Mouse (Mus musculus): ENCODE results near the gene Hspb2.
A peak's percentile ranks its signal among the peaks of the same experiment; 100 is the strongest.

Gene Hspb2

DNA sequence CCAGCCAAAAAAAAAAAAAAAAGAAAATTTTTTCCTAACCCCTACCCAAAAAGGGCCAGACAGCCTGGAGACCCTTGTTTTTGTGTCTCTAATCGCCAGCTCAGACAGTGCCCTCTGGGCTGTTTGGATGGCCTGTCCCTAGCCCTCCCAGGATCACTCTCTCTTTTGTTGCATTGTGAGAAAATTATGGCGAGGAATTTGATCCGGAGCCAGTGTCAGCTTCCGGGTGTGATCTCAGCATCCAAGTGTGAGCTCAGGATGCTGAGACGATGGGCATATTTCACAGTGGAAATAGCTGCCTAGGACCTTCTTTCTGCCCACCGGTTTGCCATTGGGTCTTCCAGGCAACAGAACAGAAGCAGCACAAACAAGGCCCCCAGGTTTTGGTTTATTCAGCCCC lies 1.4 kb downstream of the Hspb2 start:
- no peak for DNase-seq (ENCODE audit: low read depth, low spot score)

DNA sequence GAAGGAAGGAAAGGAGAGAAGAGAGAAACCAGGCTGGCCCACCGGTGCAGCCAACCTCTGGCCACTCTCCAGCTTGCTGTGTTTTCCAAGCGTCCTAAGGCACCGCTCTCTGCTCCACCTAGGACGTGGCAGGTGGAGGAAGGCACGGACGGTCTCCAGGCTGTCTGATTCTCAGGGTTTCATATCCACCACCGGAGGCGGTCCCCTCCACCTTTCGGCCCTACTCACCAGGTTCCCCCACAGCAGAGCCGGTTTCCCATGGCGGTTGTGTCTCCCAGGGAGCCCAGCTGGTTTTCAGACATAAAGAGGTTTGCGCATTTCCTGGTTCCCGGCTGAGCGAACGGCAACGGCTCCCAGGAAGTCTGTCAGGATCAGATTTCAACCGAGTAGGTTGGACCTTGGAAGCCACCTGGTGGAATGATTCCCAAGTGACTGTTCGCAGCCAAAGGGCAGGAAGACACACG lies 5.9 kb downstream of the Hspb2 start, which contains the start of gene 2310030G06Rik:
2310030G06Rik (minus strand) TSS at position 323 of the 464 bp plus-strand sequence.
- DNase-seq (ENCODE audit: low read depth, low spot score), result no peak

DNA sequence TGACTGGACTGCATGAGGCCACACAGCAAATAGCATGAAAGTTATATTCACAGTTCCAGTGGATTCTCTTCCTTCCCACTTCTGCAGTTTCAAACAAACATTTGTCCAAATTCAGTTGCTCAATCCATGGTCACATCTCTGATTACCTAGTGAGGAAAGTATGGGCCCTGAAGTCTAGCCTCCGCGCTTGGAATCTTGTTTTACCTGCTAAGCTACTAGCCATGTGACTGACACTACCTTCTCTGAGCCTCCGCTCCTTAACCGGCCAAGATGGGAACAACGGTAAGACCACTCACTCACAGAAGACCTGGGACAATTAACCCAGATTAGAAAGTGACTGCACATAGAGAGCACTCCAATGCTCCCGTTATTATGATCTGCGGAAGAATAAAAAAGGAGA lies 6.3 kb downstream of the Hspb2 start:
- no peak for DNase-seq (ENCODE audit: low read depth, low spot score)

DNA sequence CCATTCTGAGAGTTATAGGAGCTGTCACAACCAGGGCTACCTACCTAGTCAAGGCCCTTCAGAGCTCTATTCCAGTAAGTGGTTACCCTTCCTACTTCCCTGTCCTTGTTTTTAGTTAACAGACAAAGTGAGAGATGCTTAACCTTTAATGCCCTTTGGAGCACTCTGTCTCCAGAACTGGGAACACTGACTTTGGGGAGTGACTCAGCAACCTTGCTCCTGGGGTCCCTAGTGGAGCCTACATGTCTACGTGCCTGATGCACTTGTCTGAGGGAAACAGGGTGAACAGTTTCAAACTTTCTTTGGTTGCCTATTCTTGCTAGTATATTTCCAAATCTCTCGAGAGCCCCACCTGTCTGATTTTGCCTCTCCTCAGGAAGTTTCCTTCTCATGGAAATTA lies 9.4 kb downstream of the Hspb2 start:
- no peak for DNase-seq (ENCODE audit: low read depth, low spot score)

DNA sequence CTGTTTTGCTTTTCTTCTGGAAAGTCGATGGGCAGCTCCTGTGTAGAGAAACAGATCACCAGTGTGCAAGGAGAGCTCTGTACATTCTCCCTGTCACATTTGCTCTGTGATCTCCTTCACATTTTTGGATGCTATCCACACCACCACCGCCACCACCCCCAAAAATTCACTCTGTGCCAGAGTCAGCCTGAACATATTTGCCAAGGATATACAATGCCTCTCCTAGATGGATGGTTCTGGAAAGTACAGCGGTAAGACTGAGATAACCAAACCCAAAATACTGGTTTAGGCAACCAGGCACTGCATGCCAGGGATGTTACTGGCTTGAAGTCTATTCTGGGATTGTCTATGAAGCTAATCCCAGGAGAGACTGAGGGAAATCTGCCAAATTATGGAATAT lies 9.9 kb downstream of the Hspb2 start:
- DNase-seq (ENCODE audit: low read depth, low spot score), result no peak

DNA sequence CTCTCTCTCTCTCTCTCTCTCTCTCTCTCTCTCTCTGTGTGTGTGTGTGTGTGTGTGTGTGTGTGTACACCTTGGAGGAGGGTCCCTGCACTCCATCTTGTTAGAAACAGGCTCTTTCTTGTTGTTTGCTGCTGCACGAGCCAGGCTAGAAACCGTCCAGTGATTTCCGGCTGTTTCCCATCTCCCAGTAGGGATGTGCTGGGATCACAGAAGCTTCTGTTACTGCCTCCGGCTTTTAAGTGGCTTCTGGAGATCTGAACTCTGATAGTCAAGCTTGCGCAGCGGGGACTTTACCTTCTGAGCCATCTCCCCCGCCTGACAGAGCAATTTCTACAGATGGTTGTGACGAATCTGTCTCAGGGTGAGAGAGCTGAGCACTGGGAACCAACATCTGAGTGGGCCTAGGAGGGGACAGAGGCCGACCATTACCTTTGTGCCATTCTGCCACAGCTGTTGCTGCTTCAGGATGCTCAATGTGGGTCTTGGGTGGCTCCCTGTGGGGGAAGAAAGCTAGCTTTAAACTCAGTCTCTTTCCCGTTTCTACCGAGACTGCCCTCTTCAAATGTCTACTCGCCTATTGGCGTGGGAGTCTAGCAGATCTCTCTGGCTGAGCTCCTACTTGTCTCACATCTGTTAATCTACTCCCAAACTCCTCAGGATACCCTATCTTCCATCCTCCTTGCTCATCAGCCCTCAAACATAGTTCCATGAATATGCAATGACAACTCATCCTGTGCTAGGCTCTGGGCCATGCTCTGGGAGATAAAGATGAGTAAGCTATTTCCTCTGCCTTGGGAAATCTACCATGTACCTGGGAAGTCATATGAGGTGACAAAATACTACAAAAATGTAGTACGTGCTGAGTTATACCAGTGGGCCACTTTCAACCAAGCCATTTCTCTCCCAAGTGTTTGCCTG lies 11.0 kb downstream of the Hspb2 start:
- no peak for DNase-seq (ENCODE audit: low read depth, low spot score)

DNA sequence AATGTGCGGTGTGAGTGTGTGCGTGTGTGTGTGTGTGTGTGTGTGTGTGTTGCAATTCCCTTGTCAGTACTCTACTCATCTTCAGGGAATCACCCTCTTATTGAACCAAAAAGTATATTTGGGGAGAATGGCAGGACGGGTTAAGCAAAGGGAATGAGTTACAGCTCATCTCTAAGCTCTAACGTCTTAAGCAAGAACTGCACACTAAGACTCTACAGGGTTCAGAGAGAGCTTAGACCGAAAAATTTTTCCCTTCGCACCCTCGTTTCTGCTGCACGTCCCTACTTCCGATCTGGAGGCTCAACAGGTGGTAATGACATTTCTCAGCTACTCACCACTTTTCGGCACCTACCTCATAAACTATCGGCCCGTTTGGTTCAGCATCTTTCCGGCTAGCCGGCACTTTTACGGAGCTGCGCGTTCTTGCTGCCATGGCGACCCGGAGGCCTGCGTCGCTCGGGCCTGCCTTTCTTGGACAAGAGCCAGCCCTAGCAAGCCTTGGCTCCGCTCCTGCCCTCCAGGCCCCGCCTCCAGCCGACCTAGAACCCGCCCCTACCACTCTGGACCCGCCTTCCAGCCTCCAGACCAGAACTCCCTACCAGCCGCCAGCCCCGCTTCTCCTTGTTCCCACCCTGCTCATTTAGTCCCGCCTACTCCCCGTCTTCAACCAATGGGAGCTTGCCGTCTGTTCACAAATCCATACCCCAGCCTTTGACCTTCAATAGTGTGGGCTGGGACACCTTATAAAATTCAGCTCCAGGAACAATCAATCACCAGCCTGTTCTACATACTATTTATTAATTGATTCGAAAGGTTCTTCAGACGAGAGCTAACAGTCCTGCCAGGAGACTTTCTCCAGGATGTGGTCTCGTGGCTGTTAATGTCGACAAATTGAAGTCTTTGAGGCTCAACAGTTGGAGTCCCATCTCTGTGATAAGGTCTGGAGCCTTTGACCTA lies 13.0 kb downstream of the Hspb2 start, which contains the start of gene Dixdc1:
Dixdc1 (minus strand) TSS at position 604 of the 957 bp plus-strand sequence.
- DNase-seq (ENCODE audit: low read depth, low spot score), result peak; percentile 85

DNA sequence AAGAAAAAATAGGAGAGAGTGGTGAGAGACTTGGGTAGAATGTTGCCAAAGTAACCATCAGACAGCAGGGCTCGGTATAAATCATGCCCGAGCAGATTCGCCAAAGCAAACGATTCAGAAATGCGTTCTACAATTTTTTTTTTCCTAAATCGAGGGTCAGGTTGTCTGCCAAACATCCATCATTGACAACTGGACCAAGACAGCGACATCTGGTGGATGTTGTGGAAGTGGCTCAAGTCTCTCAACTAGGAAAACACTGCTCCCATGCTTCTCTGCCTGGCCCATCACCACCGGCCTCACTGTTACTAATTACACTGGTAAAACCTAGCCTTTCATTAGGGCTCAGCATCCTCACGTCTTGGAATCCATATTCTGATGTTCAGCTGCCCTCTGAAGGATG lies 17.2 kb downstream of the Hspb2 start:
- peak; percentile 20 for DNase-seq (ENCODE audit: low read depth, low spot score)

DNA sequence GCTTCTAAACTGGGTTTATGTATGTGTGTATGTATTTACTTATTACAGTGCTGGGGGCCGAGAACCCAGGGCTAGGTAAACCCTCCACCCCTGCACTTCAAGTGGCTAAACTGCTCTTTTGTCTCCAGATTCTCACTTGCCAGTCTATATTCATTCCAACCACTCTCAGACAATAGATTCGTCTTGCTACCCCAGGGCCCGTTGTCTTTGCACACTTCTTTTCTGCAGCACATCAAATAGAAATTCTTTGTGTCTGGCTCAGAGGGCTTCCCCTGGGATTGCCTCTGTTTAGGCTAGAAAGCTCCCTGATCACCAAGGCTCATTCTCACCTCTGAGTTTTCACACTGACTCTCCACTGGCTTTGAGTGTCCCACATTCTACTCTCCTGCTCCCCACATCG lies 19.6 kb downstream of the Hspb2 start:
- DNase-seq (ENCODE audit: low read depth, low spot score), result no peak

DNA sequence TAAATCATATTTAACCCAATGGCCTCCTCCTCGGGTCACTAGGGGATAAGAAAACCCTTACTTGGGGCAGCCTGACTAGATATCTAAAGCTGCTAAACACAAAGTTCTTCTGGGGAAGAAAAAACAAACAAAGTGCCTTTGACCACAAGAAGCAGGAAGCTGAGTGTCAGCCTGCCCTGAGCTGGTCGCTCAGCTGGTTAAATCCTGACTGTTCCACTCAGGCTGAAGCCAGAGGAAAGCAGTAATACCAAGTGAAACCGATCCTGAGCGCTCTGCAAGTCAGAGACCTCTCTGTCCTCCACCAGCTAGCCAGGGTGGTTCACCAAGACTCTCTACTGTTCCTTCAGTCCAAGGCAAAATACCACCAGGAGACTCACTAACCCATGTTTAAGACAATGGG lies 22.6 kb downstream of the Hspb2 start:
- DNase-seq (ENCODE audit: low read depth, low spot score), result no peak

DNA sequence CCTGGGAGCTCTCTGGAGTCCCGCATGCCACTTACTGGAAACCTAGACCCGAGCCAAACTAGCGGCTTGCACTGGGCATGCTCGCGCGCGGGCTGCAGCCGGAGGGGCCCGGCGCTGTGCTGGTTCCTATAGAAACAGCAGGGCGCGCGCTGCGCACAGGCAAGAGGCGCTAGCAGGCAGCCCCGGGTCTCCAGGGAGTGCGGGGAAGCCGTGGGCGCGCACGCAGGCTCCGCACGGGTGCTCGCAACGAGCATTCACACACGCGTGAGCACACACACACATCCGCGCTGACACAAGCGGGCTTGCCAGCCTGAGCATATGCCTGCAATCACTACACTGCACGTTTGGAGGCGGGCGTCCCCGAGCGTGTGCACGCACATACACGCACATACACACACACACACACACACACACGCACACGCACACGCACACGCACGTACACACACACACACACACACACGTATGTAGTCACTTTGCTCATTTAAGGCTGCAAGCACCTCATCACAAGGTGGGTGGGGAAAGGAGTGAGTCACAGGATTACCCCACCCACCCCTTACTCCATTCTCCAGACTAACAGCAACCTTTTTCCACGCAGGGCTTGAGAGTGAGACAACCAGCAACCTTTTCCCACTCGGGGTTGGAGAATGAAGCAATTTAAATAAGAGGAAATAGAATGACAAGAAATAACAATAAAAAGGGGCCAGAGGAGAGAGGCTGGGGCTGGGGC lies 24.1 kb downstream of the Hspb2 start:
- DNase-seq (ENCODE audit: low read depth, low spot score), result peak; percentile 25

DNA sequence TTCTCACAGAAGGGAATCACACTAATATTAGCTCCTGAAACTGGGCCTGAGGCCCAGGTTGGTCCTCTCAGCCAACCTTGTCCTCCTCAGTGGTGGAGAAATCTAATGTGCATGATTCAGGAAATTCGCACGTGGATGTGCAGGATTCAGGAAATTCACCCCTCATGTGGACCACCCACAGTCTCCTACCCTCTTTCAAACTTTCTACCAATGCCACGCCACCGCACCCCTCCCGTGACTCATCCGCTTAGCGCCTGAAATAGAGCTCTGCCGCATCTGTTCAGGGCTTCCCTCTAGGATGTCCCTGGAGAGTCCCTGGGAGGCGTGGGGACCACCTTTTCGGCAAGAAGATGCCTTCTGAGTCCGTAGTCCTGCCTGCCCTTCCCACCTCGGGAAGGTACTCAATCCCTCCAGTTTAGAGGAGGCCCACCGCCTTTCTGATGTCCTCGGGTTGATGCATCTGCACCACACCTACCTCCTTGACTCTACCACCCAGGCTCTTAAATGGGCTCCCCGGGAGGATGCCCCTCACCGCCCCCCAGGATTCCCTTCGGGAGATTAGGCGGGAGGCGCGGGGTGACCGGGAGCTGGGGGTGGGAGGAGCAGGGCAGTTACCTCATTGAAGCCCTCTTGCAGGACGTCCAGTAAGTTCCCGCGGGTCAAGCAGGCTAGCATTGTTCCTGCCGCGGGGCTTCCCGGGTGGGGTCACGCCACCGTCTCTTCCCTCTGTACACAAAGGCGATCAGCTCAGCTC lies 24.8 kb downstream of the Hspb2 start:
- no peak for DNase-seq (ENCODE audit: low read depth, low spot score)

DNA sequence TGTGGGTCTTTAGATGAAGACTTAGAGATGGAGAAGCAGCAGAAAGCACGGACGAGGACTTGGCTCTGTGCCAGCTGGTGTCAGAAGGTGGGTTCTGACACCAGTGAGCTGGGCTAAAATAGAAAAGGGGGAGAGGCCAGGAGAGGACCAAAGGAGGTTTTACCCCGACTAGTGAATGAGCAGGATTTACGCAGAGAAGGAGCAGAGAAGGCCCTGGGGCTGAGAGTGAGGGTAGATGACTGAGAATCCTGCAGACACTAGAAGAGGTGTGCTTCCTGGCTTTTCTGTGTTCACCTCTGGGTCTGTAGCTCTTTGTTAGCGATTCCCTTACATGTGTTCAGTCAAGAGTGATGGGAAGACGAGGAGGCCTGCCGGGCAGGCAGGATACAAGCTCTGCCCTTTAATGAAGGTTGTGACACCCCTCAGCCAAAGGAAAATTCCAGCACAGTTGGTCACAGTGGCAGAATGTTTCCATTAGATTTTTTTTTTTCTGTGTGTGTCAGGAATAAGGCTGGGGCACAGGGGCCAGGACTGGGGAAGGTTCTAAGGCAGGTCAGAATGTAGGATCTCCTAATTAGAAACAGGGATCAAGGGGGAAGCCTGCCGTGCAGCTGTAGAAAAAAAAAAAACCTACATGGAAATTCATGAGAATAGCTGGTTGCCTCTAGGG lies 26.1 kb downstream of the Hspb2 start:
- DNase-seq (ENCODE audit: low read depth, low spot score), result no peak

DNA sequence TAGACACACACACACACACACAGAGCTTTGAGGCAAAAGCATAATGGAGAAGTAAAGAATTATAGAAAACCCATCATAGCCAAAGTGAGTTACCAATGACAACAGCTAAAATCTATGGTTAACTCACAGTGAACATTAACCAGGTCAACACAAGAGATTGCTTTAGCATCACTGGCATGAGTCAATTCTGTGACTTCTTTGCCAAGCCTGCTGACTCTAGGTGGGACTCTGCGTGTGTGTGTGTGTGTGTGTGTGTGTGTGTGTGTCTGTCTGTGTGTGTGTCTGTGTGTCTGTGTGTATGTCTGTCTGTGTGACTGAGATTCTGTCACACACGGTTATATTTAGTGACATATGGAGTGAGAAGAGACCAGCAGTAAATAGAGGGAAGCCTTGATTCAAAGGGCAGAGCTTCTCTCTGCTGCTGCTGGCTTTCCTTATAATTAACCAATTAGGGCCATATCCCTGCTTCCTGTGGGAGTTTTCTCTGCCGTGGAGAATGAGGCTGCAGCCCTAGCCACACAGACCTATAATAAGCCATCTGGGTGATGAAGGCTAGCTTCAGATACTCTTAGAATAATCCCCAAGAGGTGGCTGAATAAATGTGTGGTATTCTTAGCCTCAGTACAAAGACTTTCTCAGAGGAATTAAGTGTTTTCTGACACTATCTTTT lies 27.4 kb downstream of the Hspb2 start:
- DNase-seq (ENCODE audit: low read depth, low spot score), result no peak

DNA sequence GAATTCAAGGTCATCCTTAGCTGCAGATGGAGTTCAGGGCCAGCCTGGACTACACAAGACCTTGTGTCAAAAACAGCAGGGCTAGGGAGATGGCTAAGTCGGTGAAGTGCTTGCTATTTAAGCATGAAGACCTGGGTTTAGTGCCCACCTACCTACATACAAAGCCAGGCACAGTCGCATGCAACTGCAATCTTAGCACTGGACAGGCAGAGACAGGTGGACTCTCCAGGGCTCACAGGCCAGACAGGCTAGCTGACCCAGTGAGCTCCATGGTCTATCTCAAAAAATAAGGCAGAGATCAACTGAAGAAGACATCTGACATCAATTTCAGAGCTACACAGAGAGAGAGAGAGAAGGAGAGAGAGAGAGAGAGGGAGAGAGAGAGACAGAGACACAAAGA lies 28.0 kb downstream of the Hspb2 start:
- DNase-seq (ENCODE audit: low read depth, low spot score), result no peak

DNA sequence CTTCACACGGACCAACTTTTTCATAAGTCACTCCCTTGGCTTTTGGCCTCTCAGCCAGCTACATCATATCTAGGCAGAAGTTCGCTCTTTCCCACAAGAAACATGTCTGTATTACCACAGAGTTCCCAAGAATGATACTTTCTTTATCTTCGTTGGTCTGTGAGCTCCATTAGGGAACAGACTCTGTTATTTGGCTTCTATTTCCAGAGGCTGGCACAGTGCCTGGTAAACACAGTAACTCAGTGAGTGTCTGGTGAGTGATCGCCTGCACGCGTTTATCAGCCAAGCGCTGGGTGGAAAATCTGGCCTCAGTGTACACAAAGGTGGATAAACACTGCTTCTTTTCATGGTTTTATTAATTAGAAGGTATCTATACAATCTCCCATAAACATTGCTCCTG lies 28.7 kb downstream of the Hspb2 start:
- DNase-seq (ENCODE audit: low read depth, low spot score), result no peak

DNA sequence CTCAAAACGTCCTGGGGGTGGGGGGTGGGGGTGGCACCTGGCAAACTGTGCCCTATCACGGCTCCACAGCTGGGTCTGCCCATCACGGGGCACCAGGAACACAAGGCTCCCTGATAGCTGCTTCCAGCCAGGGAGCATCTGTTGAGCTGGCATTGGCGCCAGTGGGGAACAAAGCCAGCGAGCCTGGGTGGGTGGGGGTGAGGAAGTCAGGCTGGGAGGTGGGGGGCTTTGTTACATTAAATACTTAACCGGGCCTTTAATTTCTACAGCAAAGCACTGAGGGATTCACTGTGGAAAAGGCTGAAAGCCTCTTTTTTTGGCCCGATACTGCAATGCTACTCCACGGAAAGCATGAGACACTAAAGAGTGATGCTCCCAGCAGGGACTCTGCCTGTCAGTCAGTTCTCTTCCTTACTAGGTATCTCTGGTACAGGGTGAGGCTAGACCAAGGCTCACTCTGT lies 29.7 kb downstream of the Hspb2 start:
- no peak for DNase-seq (ENCODE audit: low read depth, low spot score)

DNA sequence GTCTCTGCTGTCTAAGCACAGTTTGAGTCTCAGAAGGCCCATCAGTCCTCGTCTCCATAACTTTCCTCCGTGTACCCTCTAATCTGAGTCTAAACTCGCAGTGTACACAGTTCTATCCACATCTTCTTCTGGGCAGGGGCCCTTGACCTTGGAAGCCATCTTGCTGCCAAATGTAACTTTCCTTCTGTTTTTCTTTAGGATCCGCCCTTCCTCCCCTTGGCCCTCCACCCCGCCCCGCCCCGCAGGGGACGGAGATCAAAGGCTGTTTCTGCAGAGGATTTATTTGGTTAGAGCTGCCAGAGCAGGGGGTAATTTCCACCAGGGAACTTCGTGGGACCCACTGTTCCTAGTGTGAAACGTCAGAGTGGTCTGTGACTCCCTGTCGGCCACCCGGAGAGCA lies 31.1 kb downstream of the Hspb2 start:
- no peak for DNase-seq (ENCODE audit: low read depth, low spot score)

DNA sequence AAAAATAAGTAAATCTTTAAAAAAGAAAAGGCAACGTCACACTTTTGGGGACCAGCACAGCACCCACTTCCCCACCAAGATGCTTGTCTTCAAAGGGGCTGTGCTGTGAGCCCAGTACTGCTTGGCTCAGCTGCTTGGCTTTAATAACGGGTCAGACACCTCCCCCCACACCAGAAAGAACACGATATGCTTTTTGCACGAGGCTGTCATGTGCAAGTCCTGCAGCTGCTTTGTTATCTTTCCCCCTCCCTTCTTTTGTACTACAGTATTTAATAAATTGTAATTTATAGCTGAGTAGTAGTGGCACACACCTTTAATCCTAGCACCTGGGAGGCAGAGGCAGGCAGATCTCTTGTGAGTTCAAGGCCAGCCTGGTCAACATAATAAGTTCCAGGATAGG lies 33.3 kb downstream of the Hspb2 start:
- no peak for DNase-seq (ENCODE audit: low read depth, low spot score)

DNA sequence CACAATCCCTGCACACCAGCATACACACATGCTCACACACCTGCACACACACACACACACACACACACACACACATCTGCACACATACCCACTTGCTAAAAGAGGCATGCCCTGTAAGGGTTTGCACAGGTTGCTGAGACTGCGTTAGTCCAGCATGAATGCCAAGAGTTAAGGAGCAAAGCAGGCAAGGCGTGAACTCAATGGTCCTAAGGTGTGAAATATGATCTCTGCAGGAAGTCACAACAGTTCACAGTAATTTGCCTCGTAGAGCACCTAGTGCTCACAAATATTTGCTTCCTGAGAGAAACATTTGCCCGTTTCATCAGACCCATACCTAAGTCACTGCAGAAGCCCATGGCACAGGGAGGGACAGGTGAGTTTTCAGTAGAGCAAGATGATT lies 38.0 kb downstream of the Hspb2 start:
- no peak for DNase-seq (ENCODE audit: low read depth, low spot score)

Data from CD4-positive helper T cell, adult 2 months (primary cell).